Mouse (Mus musculus): Measurements from ENCODE around the gene Timm50.

- TF ChIP-seq GATA1 (IDR thresholded peaks at IDR 0.05; ENCODE audit: borderline replicate concordance, low read length) (no peak), FLI1 (IDR thresholded peaks at IDR 0.05; ENCODE audit: low read length) (no peak)
These were observed 46.1 kb upstream of the Timm50 start for GRCm38 (mm10) chr7:28357984-28358383.

Data from megakaryocyte, embryonic 14.5 days (primary cell).